Mouse (Mus musculus): Measurements from ENCODE around the gene Myh14. TPM values are rescaled to one million over a fixed set of nuclear protein-coding genes. Genes with fewer than 3 reads are reported as not detected.

The Myh14 gene
- polyA plus RNA-seq, 1 experiment from 2014 or later = 1.5 TPM

DNA sequence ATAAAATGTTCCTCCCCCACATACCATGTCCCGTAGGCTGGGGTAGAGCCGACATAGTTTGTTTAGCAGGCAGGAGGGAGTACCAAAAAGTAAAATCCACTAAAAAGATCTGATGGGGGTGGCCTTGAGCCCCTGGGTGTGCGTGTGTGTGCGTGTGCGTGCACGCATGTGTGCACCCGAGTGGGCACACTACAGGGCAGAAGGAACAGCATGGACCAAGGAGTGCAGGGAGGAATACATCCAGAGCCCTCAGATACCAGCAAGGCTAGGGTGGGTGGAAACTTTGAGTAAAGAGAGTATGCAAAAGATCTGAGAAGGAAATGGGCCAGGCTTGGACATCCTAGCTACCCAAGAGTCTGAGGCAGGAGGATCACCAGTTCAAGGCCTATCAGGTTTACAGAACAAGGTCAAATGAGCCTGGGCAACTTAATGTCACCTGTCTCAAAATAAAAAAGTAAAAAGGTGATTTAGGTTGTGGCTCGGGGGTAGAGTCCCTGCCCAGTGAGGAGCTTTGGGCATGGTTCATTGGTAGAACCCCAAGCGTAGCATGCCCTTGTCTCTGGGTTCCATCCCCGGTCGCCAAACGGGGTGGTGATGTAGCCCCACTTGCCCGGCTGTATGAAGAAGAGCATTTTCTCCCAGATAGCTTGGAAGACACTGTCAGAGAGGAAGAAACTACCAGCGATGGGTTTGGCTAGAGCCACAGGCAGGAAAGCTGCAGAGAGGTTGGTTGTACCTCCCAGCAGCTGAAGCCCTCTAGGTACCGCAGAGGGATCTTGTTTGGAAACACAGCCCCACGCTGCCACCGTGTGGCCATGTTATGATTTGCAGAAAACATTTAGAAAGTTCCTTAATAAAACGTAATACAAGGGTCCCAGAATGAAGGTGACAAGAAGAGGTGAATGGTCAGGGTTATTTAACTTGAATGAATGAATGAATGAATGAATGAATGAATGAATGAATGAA, 109.9 kb downstream of the Myh14 start:
- WGBS (ENCODE audit: insufficient replicate concordance) = 52% methylated on average over 18 of the region's 18 CpGs
- Histone ChIP-seq H3K27me3 (ENCODE audit: insufficient read depth, low read length) (no peaks in the 10 kb centered on the region), H3K4me2 (ENCODE audit: low read depth, low read length) (no peak overlapping the region), H3K9ac (replicated peaks) (no peak overlapping the region), H3K4me1 (ENCODE audit: insufficient read depth) (peaks cover 13% of the 10 kb centered on the region; the same call in 1 of the 2 replicates), H3K36me3 (replicated peaks; ENCODE audit: insufficient read depth, low read length) (no peaks in the 10 kb centered on the region), H3K9me3 (ENCODE audit: low read length) (no peaks in the 10 kb centered on the region), H3K4me3 (ENCODE audit: low read depth, low read length) (no peak overlapping the region), H3K27ac (ENCODE audit: low read depth) (no peak overlapping the region; the same call in 1 of the 2 replicates)
- ATAC-seq (peak; percentile 65), DNase-seq (peak; percentile 83)
- TF ChIP-seq EP300 (IDR thresholded peaks at IDR 0.05; ENCODE audit: low read depth) (no peak), CTCF (IDR thresholded peaks at IDR 0.05; ENCODE audit: low read depth) (peak; percentile 85)

DNA sequence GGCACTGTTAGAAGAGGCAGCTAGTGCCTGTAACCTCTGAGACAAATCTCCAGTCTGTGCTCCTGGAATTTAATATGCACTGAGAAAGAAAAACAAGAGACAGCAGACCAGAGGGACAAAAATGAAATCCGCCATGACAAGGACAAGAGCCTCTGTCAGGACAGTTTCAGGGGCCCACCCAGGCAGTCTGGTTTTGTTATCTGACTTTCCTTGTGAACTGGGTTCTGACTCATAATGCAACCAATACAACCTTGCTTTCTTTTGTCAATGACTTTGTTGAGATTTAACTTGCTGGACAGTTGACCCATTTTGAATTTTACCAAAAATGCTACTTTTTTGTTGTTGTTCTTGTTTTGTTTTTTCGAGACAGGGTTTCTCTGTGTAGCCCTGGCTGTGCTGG, 113.0 kb downstream of the Myh14 start:
- peaks cover 25% of the 10 kb centered on the region for H3K4me1 ChIP-seq (ENCODE audit: insufficient read depth)
- no peak overlapping the region for H3K4me3 ChIP-seq (ENCODE audit: low read depth, low read length)
- no peak for DNase-seq
- no peak overlapping the region for H3K9ac ChIP-seq (replicated peaks)
- TF ChIP-seq CTCF (IDR thresholded peaks at IDR 0.05; ENCODE audit: low read depth) (no peak), EP300 (IDR thresholded peaks at IDR 0.05; ENCODE audit: low read depth) (no peak)
- no peak overlapping the region; the same call in 1 of the 2 replicates for H3K27ac ChIP-seq (ENCODE audit: low read depth)
- H3K4me2 ChIP-seq (ENCODE audit: low read depth, low read length) = no peak overlapping the region
- H3K27me3 ChIP-seq (ENCODE audit: insufficient read depth, low read length) = no peaks in the 10 kb centered on the region
- no peaks in the 10 kb centered on the region for H3K9me3 ChIP-seq (ENCODE audit: low read length)
- 59% methylated on average over 2 of the region's 2 CpGs for WGBS (ENCODE audit: insufficient replicate concordance)
- no peaks in the 10 kb centered on the region for H3K36me3 ChIP-seq (replicated peaks; ENCODE audit: insufficient read depth, low read length)
- no peak for ATAC-seq

Other genes with a start within 250 kb of the Myh14 start
- gene Lrrc4b, start 241.8 kb downstream of the Myh14 start, polyA plus RNA-seq (2015; fragmentation: Nextera tagmentation; extraction: Ambion mirVana) = not detected in 2 replicates
- gene Aspdh, start 205.5 kb downstream of the Myh14 start, polyA plus RNA-seq (2015; fragmentation: Nextera tagmentation; extraction: Ambion mirVana) = 38.9 and 44.3 TPM in 2 replicates
- gene Josd2, start 202.9 kb downstream of the Myh14 start, polyA plus RNA-seq (2015; fragmentation: Nextera tagmentation; extraction: Ambion mirVana) = 59.7 and 63.1 TPM in 2 replicates
- 32.4 and 35.9 TPM in 2 replicates for gene Emc10, start 174.3 kb downstream of the Myh14 start, polyA plus RNA-seq (2015; fragmentation: Nextera tagmentation; extraction: Ambion mirVana)
- gene Fam71e1, start 174.3 kb downstream of the Myh14 start, polyA plus RNA-seq (2015; fragmentation: Nextera tagmentation; extraction: Ambion mirVana) = 3.3 and 4.1 TPM in 2 replicates
- gene Mybpc2, start 146.2 kb downstream of the Myh14 start, polyA plus RNA-seq (2015; fragmentation: Nextera tagmentation; extraction: Ambion mirVana) = 0.35 and 2.7 TPM in 2 replicates
- 9.5 and 10.1 TPM in 2 replicates for gene Spib, start 138.8 kb downstream of the Myh14 start, polyA plus RNA-seq (2015; fragmentation: Nextera tagmentation; extraction: Ambion mirVana)
- gene Pold1, start 122.0 kb downstream of the Myh14 start, polyA plus RNA-seq (2015; fragmentation: Nextera tagmentation; extraction: Ambion mirVana) = 18.9 and 25.1 TPM in 2 replicates
- gene Nr1h2, start 116.9 kb downstream of the Myh14 start, polyA plus RNA-seq (2015; fragmentation: Nextera tagmentation; extraction: Ambion mirVana) = 33.6 and 33.9 TPM in 2 replicates
- gene Napsa, start 98.5 kb downstream of the Myh14 start, polyA plus RNA-seq (2015; fragmentation: Nextera tagmentation; extraction: Ambion mirVana) = 17.0 and 17.8 TPM in 2 replicates
- 0.13 and 0.20 TPM in 2 replicates for gene Kcnc3, start 80.2 kb downstream of the Myh14 start, polyA plus RNA-seq (2015; fragmentation: Nextera tagmentation; extraction: Ambion mirVana)
- not detected in 2 replicates for gene Izumo2, start 37.9 kb upstream of the Myh14 start, polyA plus RNA-seq (2015; fragmentation: Nextera tagmentation; extraction: Ambion mirVana)
- gene Vrk3, start 77.6 kb upstream of the Myh14 start, polyA plus RNA-seq (2015; fragmentation: Nextera tagmentation; extraction: Ambion mirVana) = 19.1 and 19.3 TPM in 2 replicates
- 0.14 and 0.24 TPM in 2 replicates for gene Zfp473, start 80.2 kb upstream of the Myh14 start, polyA plus RNA-seq (2015; fragmentation: Nextera tagmentation; extraction: Ambion mirVana)
- gene Nup62, start 145.2 kb upstream of the Myh14 start, polyA plus RNA-seq (2015; fragmentation: Nextera tagmentation; extraction: Ambion mirVana) = 19.6 and 21.4 TPM in 2 replicates
- gene Il4i1, start 145.5 kb upstream of the Myh14 start, polyA plus RNA-seq (2015; fragmentation: Nextera tagmentation; extraction: Ambion mirVana) = 0.83 and 1.0 TPM in 2 replicates
- gene Atf5, start 145.8 kb upstream of the Myh14 start, polyA plus RNA-seq (2015; fragmentation: Nextera tagmentation; extraction: Ambion mirVana) = 66.6 and 72.5 TPM in 2 replicates
- 36.9 and 38.6 TPM in 2 replicates for gene Akt1s1, start 178.1 kb upstream of the Myh14 start, polyA plus RNA-seq (2015; fragmentation: Nextera tagmentation; extraction: Ambion mirVana)
- gene Tbc1d17, start 178.2 kb upstream of the Myh14 start, polyA plus RNA-seq (2015; fragmentation: Nextera tagmentation; extraction: Ambion mirVana) = 28.2 and 30.5 TPM in 2 replicates
- 25.6 and 27.9 TPM in 2 replicates for gene Pnkp, start 186.3 kb upstream of the Myh14 start, polyA plus RNA-seq (2015; fragmentation: Nextera tagmentation; extraction: Ambion mirVana)
- 43.5 and 49.8 TPM in 2 replicates for gene Ptov1, start 198.9 kb upstream of the Myh14 start, polyA plus RNA-seq (2015; fragmentation: Nextera tagmentation; extraction: Ambion mirVana)
- gene Med25, start 221.9 kb upstream of the Myh14 start, polyA plus RNA-seq (2015; fragmentation: Nextera tagmentation; extraction: Ambion mirVana) = 35.6 and 37.7 TPM in 2 replicates
- 4.1 and 4.4 TPM in 2 replicates for gene Fuz, start 225.2 kb upstream of the Myh14 start, polyA plus RNA-seq (2015; fragmentation: Nextera tagmentation; extraction: Ambion mirVana)